Mouse (Mus musculus) bone marrow, adult 2 months (tissue): ENCODE data around the gene Tbc1d8b.

Experiments used
- CTCF ChIP-seq: fragments of 200-500 bp; IDR thresholded peaks from 2 replicates; pipeline ENCODE4 v1.5.1; 2011; ENCODE audit warnings: low read length, control low read depth; ENCODE audit not compliant: control insufficient read depth, insufficient read depth
- POLR2A ChIP-seq: fragments of 200-500 bp; IDR thresholded peaks from 2 replicates; pipeline ENCODE4 v1.6.1; 2011; ENCODE audit warnings: low read depth, mild to moderate bottlenecking, control low read depth, low read length, borderline replicate concordance; ENCODE audit not compliant: control insufficient read depth

DNA sequence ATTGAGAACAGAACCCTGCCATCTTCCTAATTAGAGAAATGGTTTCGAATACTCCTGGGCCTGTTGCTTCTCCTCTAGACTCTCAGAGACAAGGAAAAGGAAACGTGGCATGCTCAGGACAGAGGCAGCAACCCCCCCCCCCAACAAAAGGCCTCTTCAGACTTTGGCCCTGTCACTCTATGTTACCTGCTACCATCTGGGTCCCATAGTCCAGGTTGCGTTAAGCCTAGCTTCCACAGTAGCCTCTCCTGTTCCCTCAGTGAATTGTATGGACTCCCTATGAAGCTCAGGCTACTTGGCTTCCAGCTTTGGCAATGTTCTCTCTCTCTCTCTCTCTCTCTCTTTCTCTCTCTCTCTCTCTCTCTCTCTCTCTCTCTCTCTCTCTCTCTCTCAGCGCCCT, 96.8 kb downstream of the Tbc1d8b start:
- TF ChIP-seq POLR2A (no peak), CTCF (no peak)
